Mouse (Mus musculus) CD4-positive, CD25-positive, alpha-beta regulatory T cell, adult 4 months (primary cell): Measurements from ENCODE around the gene Il18. TPM values are rescaled to one million over a fixed set of nuclear protein-coding genes. Genes with fewer than 3 reads are reported as not detected.

ENCODE experiments used
- ATAC-seq: one replicate; pipeline ENCODE4 v1.8.0; 2017
- polyA plus RNA-seq, 2 experiments: library from polyadenylated mRNA; unstranded; fragments of 100-300 nt; shearing (Covaris generic); gene quantifications; one replicate each; pipeline ENCODE4 v1.2.1; 2017

Il18 gene
- polyA plus RNA-seq = 1 to 10 TPM; 6.1 to 7.4 TPM

DNA sequence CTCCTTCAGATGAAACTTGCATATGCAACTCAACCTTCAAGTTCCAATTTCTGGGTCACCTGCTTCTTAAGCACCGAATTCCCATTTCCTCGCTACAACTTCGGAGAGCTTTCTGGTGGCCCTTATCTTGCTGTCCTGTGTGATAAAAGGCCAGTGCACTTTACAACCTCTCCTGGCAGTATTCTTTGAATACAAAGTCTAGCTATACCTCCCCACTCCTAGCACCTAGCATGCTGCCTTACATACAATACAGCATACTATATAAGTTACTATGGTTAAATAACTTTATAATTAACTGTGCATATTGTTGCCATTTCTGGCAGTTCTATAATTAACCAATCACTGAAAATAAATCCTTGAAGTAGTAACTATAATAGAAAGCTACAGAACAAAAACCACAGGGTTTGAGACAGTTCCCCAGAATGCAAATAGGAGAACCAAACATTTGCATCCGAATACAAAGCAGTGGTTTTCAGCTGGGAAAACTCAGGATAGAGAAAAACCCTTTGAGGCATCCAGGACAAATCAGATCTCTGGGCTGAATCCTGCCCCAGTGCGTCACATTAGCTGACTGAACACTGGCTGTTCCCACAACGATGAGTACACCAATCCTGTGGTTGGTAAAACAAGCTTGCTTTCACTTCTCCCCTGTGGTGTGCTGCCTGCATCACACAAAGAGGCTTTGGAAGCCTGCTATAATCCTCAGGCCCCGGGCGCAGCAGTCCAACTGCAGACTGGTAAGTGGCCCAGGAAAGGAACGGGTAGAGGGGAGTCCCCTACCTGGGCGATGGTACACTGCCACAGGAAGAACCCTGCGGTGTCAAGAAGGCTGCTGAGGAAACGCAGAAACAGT, at the start of gene Il18:
Gene Il18, plus strand, starts transcription at position 587 of the 853 bp plus-strand sequence.
- peak; percentile 98 for ATAC-seq

DNA sequence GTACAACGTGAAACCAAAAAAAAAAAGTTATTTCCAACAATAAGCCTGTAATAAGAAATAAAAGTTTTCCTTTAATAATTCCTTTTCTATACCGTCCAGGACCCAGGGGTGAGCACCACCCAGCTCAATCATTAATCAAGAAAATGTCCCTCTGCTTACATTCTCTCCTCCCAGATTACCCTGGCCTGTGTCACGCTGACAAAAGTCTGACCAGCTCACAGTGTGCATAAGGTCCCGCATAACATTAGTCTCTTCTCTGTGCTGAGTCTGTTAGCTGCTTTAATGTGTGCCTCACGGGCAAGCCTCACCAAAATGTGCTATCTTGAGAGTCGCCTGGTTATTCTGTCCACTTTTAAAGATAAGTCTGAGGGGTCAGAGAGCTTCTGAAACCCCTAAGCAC, 49.2 kb upstream of the Il18 start:
- no peak for ATAC-seq

DNA sequence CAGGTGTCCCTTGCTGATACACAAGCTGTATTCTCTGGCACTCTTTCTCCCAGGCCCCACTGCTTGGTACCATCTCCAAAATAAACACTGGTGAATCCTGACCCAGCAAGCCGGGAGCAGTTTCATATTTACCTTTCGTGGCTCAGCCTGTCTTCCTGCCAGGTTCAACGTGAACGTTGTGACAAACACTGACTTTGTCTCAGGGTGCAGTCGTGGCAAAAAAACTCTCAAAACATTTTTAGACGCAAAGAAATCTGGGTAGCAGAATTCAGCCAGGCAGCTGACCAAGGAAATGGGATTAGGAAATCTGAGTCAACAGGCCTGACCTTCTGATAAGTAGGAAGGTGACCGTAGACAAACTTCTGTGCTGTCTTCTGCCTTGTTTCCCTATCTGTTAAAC, 47.1 kb upstream of the Il18 start:
- ATAC-seq = no peak

DNA sequence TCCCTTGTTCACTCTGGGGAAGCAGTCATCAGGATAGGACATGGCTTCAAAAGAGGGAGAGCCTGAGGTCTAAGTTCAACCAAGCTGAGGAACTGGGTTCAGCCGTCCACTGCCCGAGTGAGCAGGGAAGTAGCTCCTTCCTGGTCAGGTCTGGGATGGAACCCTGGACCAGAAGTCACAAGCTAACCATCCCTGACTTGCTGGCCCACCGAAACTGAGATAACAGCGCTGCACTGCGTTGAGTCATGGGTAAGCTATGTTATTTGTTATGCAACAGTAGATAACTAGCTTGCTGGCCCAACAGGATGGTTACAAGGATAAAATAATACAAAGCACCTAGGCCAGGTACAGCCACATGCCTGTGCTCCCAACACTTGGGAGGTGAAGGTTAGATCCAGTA, 39.2 kb upstream of the Il18 start:
- ATAC-seq = no peak

DNA sequence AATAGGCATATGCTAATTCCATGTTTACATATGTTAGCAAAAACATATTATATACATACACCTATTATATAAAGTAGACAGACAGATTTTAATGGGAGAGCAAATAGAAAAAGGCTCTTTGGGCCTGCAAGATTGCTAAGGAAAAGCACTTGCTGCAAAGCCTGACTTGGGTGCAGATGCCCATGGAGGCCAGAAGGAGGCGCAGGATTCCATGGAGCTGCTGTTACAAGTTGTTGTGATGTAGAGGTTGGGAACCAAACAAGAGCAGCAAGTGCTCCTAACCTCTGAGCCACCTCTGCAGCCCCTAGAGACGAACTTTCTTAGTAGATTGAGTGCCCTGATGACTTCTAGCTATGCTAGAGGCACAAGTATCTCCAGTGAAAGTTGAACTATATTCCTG, 35.8 kb upstream of the Il18 start:
- ATAC-seq = no peak

DNA sequence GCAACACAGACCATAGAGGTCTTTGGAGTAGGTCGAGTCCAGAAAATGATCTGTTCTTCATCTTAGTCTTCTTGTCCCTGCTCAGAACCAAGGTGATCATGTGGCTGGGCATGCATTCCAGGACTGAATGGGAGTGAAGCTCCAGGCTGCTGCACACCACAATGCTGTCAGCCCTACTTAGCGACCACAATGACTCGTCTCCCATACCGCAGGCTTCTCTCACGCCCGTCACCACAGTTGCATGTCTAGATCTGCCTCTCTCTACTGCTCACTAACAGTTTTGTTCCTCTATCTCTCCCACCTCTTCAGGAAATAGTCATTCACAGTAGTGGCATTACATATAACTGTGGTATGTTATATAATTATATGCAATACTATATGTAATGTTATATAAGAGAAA, 33.9 kb upstream of the Il18 start:
- no peak for ATAC-seq

DNA sequence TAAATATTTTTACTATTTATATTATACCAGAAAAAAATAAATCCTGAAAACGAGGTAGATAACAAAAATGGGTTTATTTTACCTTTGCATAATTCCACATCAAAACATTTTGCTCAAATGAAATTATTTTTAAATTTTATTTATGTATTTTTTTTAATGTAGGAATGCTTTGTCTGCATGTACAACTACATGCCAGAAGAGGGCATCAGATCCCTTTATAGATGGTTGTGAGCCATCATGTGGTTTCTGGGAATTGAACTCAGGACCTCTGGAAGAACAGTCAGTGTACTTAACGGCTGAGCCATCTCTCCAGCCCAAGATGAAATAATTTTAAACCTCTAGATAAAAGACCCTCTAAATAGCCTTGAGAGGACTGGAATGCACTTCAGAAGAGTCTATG, 33.1 kb upstream of the Il18 start:
- ATAC-seq = no peak

DNA sequence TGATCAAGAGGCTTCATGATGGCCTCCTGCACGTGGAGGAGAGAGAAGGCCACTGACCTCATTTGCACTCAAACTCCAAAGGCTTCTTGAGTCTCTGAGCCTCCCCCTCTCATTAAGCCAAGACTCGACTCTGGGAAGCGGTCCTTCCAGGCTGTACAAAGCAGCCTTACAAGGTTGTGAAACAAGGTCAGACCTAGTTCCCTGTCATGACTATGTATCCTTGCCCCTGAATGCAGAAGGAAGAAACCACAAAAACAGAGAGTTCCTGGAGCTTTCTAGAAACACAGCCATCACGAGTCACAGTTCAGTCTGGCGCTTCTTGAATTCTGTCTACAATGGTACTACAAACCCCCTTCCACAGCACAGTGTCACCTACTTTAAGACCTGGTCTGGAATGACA, 32.1 kb upstream of the Il18 start:
- no peak for ATAC-seq

DNA sequence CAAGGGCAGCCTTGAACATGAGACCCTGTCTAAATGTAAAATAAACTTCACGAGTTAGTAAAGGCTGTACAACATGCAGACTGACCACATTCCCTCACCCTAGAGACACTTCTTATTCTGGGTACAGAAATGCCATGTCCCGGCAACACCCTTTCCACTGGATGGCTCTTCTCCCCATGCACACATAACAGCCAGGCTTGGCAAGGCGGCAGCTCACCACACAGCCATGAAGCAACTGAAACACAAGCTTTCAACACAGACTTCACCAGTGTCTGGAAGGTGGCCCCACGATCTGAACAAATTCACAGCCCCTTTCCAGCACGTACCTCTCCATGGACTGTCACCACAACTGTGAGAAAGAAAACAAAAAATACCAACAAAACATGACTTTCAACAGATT, 29.7 kb upstream of the Il18 start:
- ATAC-seq = no peak

DNA sequence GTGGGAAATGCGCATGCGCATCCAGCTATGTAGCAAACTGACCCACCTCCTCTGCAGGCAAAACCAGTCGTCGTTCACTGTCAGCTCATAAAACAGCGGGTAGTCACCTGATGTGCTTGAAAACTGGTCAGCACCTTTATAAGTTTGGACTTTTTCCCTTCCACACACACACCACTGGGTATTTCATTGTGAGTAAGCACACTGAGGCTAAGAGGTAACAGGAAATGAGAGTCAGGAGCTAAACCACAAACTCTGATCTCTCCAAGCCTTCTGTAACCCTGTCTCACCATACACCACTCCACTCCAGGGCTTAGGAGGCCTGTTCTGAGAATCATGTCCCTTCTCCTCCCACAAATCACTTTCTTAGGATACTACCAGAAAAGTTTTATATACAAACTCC, 29.0 kb upstream of the Il18 start:
- ATAC-seq = no peak

DNA sequence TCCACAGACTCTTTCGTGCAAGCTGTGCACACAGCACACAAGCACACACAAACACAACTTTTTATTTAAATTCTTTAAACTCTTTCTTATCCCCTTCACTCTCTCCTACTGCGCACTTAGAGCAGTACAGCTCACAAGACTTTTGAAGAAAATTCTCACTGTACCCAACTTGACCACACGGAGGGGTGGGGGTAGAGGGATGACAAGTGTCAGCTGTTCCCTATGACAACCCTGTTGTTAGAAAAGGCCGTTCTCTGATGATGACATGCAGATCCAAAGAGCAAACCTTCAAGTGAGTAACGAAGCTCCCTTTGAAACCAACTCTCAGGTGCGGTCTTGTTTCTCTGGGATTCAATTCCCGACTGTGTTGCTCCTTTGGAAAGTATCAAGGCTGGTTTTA, 26.8 kb upstream of the Il18 start:
- peak; percentile 20 for ATAC-seq

DNA sequence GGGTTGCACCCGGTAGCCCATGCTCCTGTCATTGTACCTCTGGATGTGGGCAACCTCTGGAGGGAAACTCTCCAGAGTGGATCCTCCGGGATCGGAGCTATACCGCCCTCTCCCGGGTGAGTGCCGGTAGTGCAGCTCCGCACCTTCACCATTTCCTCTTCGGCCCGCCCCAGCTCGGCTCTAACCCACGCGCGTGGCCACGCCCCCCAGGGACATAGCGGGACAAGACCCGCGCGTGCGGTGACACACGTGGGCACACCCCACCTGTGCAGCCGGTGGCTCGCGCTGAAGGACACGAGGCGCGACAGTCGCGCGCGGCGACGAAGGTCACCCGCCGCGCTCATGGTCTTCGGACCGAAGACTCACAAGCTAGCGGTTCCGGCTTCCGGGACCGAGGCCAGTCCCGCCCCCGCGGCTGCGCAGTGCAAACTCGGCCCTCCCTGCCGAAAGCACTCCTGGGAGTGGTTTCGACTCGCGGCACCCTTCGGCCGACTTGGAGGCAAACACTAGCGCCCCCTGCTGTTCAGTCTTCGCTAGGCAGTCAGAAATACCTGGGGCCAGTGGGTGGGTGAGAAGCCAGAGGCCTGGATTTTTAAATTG, 26.2 kb upstream of the Il18 start, which contains the start of gene Pts:
Gene Pts, minus strand, starts transcription at position 432 of the 600 bp plus-strand sequence.
- ATAC-seq = peak; percentile 92

DNA sequence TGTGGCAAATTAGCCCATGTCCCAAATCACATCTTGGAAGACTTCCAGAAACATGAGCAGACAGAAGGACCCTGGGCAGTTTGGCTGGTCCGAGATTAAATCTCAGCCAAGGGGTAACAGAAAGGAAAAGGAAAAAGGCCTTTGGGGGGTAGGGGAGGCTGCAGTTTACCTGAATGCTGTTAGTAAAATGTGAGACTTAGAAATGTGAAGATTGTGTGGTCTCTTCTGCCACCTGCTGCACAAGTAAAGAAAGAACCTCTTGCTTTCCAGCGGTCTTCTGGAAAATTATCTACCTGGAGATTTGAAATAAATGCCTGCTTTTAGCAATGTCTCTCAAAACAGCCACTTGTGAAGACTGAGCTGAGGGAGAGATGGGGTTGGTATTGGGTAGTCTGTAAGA, 23.7 kb upstream of the Il18 start:
- no peak for ATAC-seq

DNA sequence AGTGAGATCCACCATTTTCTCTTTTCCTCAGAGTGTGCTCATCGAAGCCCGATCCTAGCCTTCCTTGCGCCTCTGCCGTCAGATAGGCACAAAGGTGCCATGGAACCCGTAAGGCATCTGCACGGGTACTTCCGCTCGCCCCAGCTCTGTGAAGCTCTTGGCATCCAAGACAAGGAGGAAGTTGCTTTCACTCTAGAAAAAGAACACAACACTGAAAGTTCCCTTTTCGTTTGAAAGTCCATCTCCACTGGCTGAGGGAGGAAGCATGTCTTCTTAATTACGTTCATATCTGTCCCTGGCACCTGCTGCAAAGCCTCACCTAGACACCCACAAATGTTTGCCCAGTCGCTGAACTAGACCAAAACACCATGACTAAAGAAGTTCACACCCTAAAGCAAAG, 21.3 kb upstream of the Il18 start:
- ATAC-seq = peak; percentile 50

DNA sequence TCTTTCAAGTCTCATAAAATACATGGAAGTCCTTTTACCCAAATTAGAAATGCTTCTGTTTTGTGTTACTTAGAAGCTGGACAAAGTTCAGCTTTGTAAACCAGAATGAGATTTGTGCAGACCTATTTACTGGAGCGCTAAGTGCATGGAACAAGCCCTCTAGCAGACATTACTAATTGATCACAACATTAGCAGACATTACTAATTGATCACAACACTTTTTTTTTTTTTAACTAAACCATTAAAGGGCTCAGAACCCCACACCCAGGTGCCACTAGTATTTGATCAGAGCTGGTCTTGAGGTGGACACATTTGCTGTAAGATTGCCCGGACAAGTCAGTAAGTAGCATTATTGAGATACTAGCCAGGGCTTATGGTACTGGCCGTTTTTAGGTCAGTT, 20.8 kb upstream of the Il18 start:
- ATAC-seq = peak; percentile 22

DNA sequence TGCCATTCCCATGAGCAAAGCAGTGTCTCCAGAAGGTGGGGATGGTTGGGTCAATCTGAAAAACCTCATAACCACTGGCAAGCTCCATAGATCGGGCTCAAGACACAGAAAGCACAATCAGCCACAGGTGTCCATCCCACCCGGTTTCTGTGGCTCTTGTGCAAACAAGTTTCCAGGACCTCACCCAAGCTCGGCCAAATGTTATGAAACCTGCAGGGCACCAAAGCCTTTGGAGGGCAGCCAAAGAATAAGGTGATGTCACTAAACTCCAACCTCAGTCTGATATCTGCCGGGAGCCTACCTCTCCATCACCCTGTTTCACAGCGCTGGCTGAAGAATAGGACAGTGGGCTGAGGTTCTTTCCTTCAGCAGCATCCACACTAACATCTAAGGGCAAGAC, 18.7 kb upstream of the Il18 start:
- no peak for ATAC-seq

DNA sequence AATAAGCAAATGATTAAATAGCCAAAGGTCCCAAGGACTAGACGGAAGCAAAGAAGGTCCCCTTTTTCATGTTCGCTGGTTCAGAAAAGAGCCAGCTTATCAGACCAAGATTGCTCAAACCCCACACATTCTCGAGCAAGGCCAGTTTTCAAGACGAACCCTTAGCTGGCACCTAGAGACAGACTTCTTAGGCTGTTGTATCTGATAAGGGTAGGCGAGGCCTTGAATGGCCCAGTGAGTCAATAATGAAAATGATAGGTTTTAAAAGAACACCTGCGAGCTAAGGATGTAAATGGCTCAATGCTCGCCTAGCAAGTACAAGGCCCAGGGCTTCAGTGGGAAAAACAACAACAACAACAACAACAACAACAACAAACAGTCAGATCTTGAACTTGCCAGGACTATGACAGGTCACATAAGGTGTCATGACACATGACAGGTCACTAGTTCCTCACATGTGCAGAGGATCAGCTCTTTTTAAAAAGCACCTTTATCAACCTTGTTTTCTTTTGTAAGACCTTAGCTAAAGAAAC, 18.0 kb upstream of the Il18 start:
- no peak for ATAC-seq

DNA sequence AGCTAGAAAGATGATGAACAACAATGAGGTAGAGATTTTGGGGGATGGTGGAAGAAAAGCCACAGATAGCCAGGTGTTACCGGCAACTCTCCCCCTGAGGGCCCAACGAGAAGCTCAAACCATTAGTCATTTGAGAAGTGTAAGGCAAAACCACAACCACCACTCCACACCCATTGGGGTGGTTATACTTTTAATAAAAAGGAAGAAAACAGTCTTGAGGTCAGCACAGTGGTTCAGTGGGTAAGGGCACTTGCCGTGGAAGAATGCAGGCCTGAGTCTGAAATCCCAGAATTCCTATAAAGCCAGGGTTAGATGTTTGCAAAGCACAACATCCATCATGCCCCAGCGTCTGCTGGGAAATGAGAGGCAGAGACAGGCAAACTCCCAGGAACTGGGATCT, 17.3 kb upstream of the Il18 start:
- peak; percentile 52 for ATAC-seq

DNA sequence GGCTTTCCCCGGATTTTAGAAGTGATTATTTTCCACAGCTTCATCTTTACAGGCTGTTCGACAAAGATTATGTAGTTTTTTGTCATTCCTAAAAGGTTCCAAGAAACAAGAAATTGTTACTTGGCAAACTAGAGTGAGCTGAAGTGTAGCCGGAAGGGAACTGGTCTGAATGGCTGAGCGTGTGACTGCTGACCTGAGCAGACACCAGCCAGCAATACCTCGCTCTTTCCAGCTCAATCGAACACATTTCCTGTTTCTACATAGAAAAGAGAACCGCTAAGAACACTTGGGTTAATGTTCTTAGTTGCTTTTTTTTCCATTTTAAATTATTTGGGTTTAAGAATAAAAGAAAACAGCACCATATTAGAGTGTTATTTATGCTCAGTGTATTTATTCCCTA, 14.5 kb upstream of the Il18 start:
- ATAC-seq = no peak

DNA sequence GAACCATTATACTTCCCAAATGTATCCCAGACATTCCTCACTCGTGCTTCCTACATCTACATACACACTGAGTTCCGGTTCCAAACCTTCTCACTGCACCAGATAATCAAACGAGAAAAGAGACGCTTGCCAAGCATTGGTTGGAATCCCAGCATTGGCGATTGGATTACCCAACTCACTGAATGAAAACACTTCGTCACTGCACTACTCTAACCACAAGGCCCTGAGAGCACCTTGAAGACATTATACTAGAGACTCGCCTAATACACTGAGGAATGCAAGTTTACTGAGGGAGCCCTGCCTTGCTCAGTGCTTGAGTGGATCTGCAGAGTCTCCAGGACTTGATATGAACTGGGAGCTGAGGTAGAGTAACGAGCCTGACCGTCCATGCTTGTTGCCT, 12.2 kb upstream of the Il18 start:
- no peak for ATAC-seq

DNA sequence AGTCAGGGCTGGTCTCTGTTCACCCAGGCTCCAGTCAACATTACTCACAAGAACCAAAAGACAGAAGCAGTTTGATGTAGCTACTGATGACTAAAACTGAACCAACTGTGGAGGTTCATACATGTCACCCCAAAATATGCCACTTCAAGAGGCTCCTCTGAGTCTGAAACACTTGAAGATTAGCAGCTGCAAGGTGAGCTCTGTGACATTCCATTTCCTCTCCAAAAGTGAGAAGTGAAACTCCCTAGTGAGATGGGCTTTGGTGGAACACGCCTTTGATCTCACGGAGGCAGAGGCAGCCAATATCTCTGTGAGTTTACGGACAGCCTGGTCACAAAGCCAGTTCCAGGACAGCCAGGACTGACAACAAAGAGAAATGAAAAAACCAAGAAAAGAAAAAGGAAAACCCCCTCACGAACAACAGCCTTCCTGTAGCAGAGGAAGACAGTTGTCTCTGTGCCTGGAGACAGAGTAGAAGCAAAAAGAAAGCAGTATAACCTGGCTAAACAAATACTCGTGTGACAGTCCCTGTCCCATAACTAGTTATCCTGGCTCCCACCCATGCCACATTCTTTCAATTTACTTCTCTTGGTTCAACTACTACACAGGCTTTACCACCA, 6.7 kb upstream of the Il18 start:
- ATAC-seq = peak; percentile 82

DNA sequence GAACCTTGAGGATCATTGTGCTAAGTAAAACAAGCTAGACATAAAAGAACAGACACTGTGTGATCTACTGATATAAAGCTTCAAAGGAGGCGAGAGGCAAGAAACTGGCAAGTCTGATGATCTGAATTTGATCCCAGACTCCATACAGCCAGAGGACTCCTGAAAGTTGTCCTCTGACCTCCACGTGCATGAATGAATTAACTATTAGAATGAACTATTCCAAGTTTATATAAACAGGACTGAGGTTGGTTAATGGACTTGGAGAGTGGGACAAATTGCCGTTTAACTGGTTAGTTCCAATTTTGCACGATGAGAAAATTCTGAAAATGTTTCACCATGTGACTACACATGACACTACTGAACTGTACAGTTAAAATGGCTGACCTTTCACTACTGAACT, 5.7 kb upstream of the Il18 start:
- no peak for ATAC-seq

DNA sequence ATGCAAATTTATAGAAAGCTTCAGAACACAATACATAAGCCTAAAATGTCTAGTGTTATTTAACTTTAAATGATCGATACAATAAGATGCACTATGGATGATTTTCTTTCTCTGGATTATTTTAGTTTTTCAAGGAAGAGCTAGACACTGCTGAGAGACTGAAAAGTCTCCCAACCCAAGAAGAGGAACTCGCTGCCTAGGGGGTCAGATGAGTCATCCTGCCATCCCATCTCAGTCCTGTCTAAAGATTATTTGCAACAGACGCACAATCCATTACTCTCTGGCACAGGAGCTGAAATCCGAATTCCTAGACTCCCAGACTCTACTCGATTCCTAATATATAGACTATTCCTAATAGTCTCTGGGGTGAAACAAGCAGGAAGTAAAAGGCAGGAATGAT, 2.4 kb upstream of the Il18 start:
- ATAC-seq = no peak

DNA sequence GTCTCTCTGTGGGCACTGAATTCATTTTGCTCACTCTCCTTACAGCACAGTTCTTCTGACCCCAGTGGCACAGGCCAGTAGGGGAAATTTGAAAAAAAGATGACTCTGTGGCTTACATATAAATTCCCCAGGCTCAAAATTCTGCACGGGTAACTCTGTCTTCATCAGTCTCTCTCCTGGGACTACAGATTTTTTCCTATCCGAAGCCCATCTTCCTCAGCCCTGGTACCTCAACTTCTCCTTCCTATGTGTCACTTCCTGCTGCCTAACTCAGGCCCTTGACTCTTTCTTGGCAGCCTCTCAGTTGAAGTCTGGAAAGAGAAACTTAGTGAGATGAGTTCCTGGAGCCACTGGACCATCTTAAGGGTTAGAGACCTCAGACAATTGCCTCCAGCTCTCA, 1.1 kb upstream of the Il18 start:
- no peak for ATAC-seq
